11 mouse cellular contexts compared by ENCODE assay signal in genomic region chr11:48851270-48851995, GRCm38 (mm10). TPM values are rescaled to one million over a fixed set of nuclear protein-coding genes. Genes with fewer than 3 reads are reported as not detected.
A peak's percentile ranks its signal among the peaks of the same experiment; 100 is the strongest.
DNase-seq lines count a peak whose midpoint lies in the region; ATAC-seq and TF ChIP-seq lines count a peak whose summit lies in the region.
"Had no signal": no experiment of that assay in that cellular context is flagged by ENCODE, and none has a peak within 500 bp of the region (broad histone marks: within the 10 kb centered on the region; RNA-seq: fewer than 3 reads in every experiment).

No protein-coding gene starts in this region.

- DNase-seq in hindbrain, postnatal 0 days (ENCODE audit: low spot score), result no peak
- DNase-seq in hindbrain, embryonic 14.5 days (ENCODE audit: low spot score), result no peak
- peak; percentile 94 for DNase-seq in ES-CJ7 (ENCODE audit: low read depth, low spot score)
- DNase-seq in liver, postnatal 0 days, result no peak
- no peak for DNase-seq in thymus, postnatal 25 days
- DNase-seq in left cerebral cortex, postnatal 10 days (ENCODE audit: extremely low spot score in 1 of 2, low spot score in 2 of 2), result no peak
- DNase-seq: adrenal gland, postnatal 10 days had no signal

- H3K27ac ChIP-seq in hindbrain, postnatal 0 days, result no peak overlapping the region
- no peak overlapping the region for H3K27ac ChIP-seq in hindbrain, embryonic 14.5 days
- H3K27ac ChIP-seq in liver, postnatal 0 days (ENCODE audit: low read depth), result no peak overlapping the region
- H3K27ac ChIP-seq: hindbrain, embryonic 15.5 days had no signal

- no peak overlapping the region for H3K4me2 ChIP-seq in hindbrain, postnatal 0 days (ENCODE audit: low read depth, low read length)
- no peak overlapping the region for H3K4me2 ChIP-seq in hindbrain, embryonic 14.5 days (replicated peaks)
- no peak overlapping the region for H3K4me2 ChIP-seq in liver, postnatal 0 days (ENCODE audit: low read depth, low read length)

- intact Hi-C loops in left cerebral cortex, postnatal 10 days (cut with DNase I), result no loop called here

- H3K9ac ChIP-seq in hindbrain, postnatal 0 days (replicated peaks; ENCODE audit: low read length), result no peak overlapping the region
- H3K9ac ChIP-seq in hindbrain, embryonic 14.5 days, result no peak overlapping the region
- H3K9ac ChIP-seq in liver, postnatal 0 days (replicated peaks), result no peak overlapping the region
- H3K9ac ChIP-seq: hindbrain, embryonic 15.5 days had no signal

- TF ChIP-seq CTCF in hindbrain, postnatal 0 days (IDR thresholded peaks at IDR 0.05; ENCODE audit: low read depth), result peak; percentile 39
- TF ChIP-seq CTCF in liver, postnatal 0 days (IDR thresholded peaks at IDR 0.05; ENCODE audit: low read depth), result peak; percentile 55

- no peaks in the 10 kb centered on the region for H3K27me3 ChIP-seq in hindbrain, postnatal 0 days (ENCODE audit: insufficient read depth, low read length)
- 0 out of 2 replicates have a peak, but pooled peaks cover 3% of the 10 kb centered on the region for H3K27me3 ChIP-seq in hindbrain, embryonic 14.5 days (ENCODE audit: control insufficient read depth, insufficient read depth, low read length)
- peaks cover 9% of the 10 kb centered on the region for H3K27me3 ChIP-seq in megakaryocyte, embryonic 14.5 days (replicated peaks)
- H3K27me3 ChIP-seq in liver, postnatal 0 days (ENCODE audit: insufficient read depth, low read length), result no peaks in the 10 kb centered on the region
- H3K27me3 ChIP-seq: hindbrain, embryonic 15.5 days had no signal

- WGBS in hindbrain, postnatal 0 days, result 79% methylated on average over 4 of the region's 4 CpGs
- WGBS in hindbrain, embryonic 14.5 days, result 85% methylated on average over 4 of the region's 4 CpGs
- WGBS in liver, postnatal 0 days (ENCODE audit: insufficient replicate concordance), result 76% methylated on average over 4 of the region's 4 CpGs

- H3K9me3 ChIP-seq in hindbrain, postnatal 0 days (ENCODE audit: low read length), result no peaks in the 10 kb centered on the region
- H3K9me3 ChIP-seq in hindbrain, embryonic 14.5 days (ENCODE audit: control insufficient read depth, low read length), result no peaks in the 10 kb centered on the region
- H3K9me3 ChIP-seq in megakaryocyte, embryonic 14.5 days, result peaks cover 8% of the 10 kb centered on the region
- no peaks in the 10 kb centered on the region for H3K9me3 ChIP-seq in liver, postnatal 0 days (ENCODE audit: low read length)
- H3K9me3 ChIP-seq: hindbrain, embryonic 15.5 days had no signal

- ATAC-seq in hindbrain, postnatal 0 days, result no peak
- no peak for ATAC-seq in hindbrain, embryonic 14.5 days (ENCODE audit: low FRiP score)
- no peak for ATAC-seq in megakaryocyte, adult 5-6 weeks (ENCODE audit: poor library complexity, severe bottlenecking)
- ATAC-seq in liver, postnatal 0 days, result no peak

- H3K4me3 ChIP-seq in hindbrain, postnatal 0 days (ENCODE audit: low read length), result no peak overlapping the region
- H3K4me3 ChIP-seq in hindbrain, embryonic 14.5 days (replicated peaks; ENCODE audit: low read length), result no peak overlapping the region
- peak overlapping the region; percentile 38 for H3K4me3 ChIP-seq in megakaryocyte, embryonic 14.5 days (replicated peaks)
- H3K4me3 ChIP-seq in liver, postnatal 0 days (ENCODE audit: low read depth, low read length), result no peak overlapping the region

- peaks cover 7% of the 10 kb centered on the region for H3K4me1 ChIP-seq in hindbrain, postnatal 0 days (ENCODE audit: insufficient read depth, low read length)
- peaks cover 19% of the 10 kb centered on the region for H3K4me1 ChIP-seq in hindbrain, embryonic 14.5 days (replicated peaks; ENCODE audit: control insufficient read depth, insufficient read depth, low read length)
- peaks cover 62% of the 10 kb centered on the region for H3K4me1 ChIP-seq in megakaryocyte, embryonic 14.5 days
- peaks cover 21% of the 10 kb centered on the region for H3K4me1 ChIP-seq in liver, postnatal 0 days (ENCODE audit: insufficient read depth)

- no peak for TF ChIP-seq EP300 in liver, postnatal 0 days (IDR thresholded peaks at IDR 0.05; ENCODE audit: low read depth)

- H3K36me3 ChIP-seq in hindbrain, postnatal 0 days (ENCODE audit: insufficient read depth, low read length), result no peaks in the 10 kb centered on the region
- H3K36me3 ChIP-seq in hindbrain, embryonic 14.5 days (replicated peaks; ENCODE audit: control insufficient read depth, insufficient read depth), result no peaks in the 10 kb centered on the region
- peaks cover 8% of the 10 kb centered on the region for H3K36me3 ChIP-seq in megakaryocyte, embryonic 14.5 days (replicated peaks; ENCODE audit: low read length)
- H3K36me3 ChIP-seq in liver, postnatal 0 days (replicated peaks; ENCODE audit: insufficient read depth, low read length), result no peaks in the 10 kb centered on the region
- H3K36me3 ChIP-seq: hindbrain, embryonic 15.5 days had no signal

RNA-seq across cellular contexts. Expression of gene Irgm1, which starts 20.1 kb away (rescaled TPM):
- 5.8 and 6.0 TPM in 2 replicates for total RNA-seq in hindbrain, postnatal 0 days (2014; rRNA removed)
- polyA plus RNA-seq in hindbrain, postnatal 0 days (2015; fragmentation: Nextera tagmentation; extraction: Ambion mirVana), result 6.3 and 8.2 TPM in 2 replicates
- polyA plus RNA-seq in hindbrain, embryonic 14.5 days (2014; fragmentation: Nextera tagmentation; extraction: Ambion mirVana), result 4.0 and 4.2 TPM in 2 replicates
- 5.0 TPM in 1 of 2 replicates, not detected in the other for polyA plus RNA-seq in megakaryocyte, embryonic 14.5 days (2012; ENCODE audit: insufficient read depth, low replicate concordance)
- total RNA-seq in megakaryocyte, adult 5-6 weeks (2015), result 59.0 and 67.2 TPM in 2 replicates
- total RNA-seq in megakaryocyte, adult 5-6 weeks (2017), result 54.1 and 62.0 TPM in 2 replicates
- 42.7 and 44.1 TPM in 2 replicates for polyA plus RNA-seq in liver, postnatal 0 days (2015; fragmentation: Nextera tagmentation; extraction: Ambion mirVana)
- 1 to 10 TPM; 2.8 to 3.6 TPM for total RNA-seq in left cerebral cortex, postnatal 10 days (2021)

RNA-seq across cellular contexts. Expression of gene Gm12184, which starts 25.0 kb away (rescaled TPM):
- 20.1 and 26.4 TPM in 2 replicates for total RNA-seq in hindbrain, postnatal 0 days (2014; rRNA removed)
- polyA plus RNA-seq in hindbrain, postnatal 0 days (2015; fragmentation: Nextera tagmentation; extraction: Ambion mirVana), result 5.7 and 6.0 TPM in 2 replicates
- polyA plus RNA-seq in hindbrain, embryonic 14.5 days (2014; fragmentation: Nextera tagmentation; extraction: Ambion mirVana), result 1.6 and 2.4 TPM in 2 replicates
- polyA plus RNA-seq in megakaryocyte, embryonic 14.5 days (2012; ENCODE audit: insufficient read depth, low replicate concordance), result 18.6 and 145 TPM in 2 replicates
- total RNA-seq in megakaryocyte, adult 5-6 weeks (2015), result 6.1 and 8.5 TPM in 2 replicates
- total RNA-seq in megakaryocyte, adult 5-6 weeks (2017), result 4.6 and 12.1 TPM in 2 replicates
- polyA plus RNA-seq in liver, postnatal 0 days (2015; fragmentation: Nextera tagmentation; extraction: Ambion mirVana), result 4.9 and 5.0 TPM in 2 replicates
- total RNA-seq in left cerebral cortex, postnatal 10 days (2021), result 1 to 10 TPM in 1 of 2 experiments, under 1 TPM in 1; 0.75 to 1.6 TPM

RNA-seq across cellular contexts. Expression of gene Trim7, which starts 25.5 kb away (rescaled TPM):
- 4.0 and 7.7 TPM in 2 replicates for total RNA-seq in hindbrain, postnatal 0 days (2014; rRNA removed)
- 3.7 TPM in 2 replicates for polyA plus RNA-seq in hindbrain, postnatal 0 days (2015; fragmentation: Nextera tagmentation; extraction: Ambion mirVana)
- polyA plus RNA-seq in hindbrain, embryonic 14.5 days (2014; fragmentation: Nextera tagmentation; extraction: Ambion mirVana), result 1.7 and 2.5 TPM in 2 replicates
- polyA plus RNA-seq in megakaryocyte, embryonic 14.5 days (2012; ENCODE audit: insufficient read depth, low replicate concordance), result 1.6 and 5.7 TPM in 2 replicates
- 0.51 and 0.68 TPM in 2 replicates for total RNA-seq in megakaryocyte, adult 5-6 weeks (2015)
- 0.18 and 0.57 TPM in 2 replicates for total RNA-seq in megakaryocyte, adult 5-6 weeks (2017)
- 0.48 and 0.52 TPM in 2 replicates for polyA plus RNA-seq in liver, postnatal 0 days (2015; fragmentation: Nextera tagmentation; extraction: Ambion mirVana)
- 1 to 10 TPM; 3.0 to 3.1 TPM for total RNA-seq in left cerebral cortex, postnatal 10 days (2021)

RNA-seq across cellular contexts. Expression of gene Trim41, which starts 34.3 kb away (rescaled TPM):
- total RNA-seq in hindbrain, postnatal 0 days (2014; rRNA removed), result 42.1 and 43.3 TPM in 2 replicates
- 5.5 and 7.1 TPM in 2 replicates for polyA plus RNA-seq in hindbrain, postnatal 0 days (2015; fragmentation: Nextera tagmentation; extraction: Ambion mirVana)
- polyA plus RNA-seq in hindbrain, embryonic 14.5 days (2014; fragmentation: Nextera tagmentation; extraction: Ambion mirVana), result 4.6 and 5.6 TPM in 2 replicates
- 18.6 and 56.2 TPM in 2 replicates for polyA plus RNA-seq in megakaryocyte, embryonic 14.5 days (2012; ENCODE audit: insufficient read depth, low replicate concordance)
- total RNA-seq in megakaryocyte, adult 5-6 weeks (2015), result 11.8 and 13.6 TPM in 2 replicates
- total RNA-seq in megakaryocyte, adult 5-6 weeks (2017), result 39.2 and 43.7 TPM in 2 replicates
- 2.2 and 2.3 TPM in 2 replicates for polyA plus RNA-seq in liver, postnatal 0 days (2015; fragmentation: Nextera tagmentation; extraction: Ambion mirVana)
- 10 to 100 TPM; 44.0 to 48.2 TPM for total RNA-seq in left cerebral cortex, postnatal 10 days (2021)

RNA-seq across cellular contexts. Expression of gene Gm5431, which starts 50.6 kb away (rescaled TPM):
- 0.10 and 0.18 TPM in 2 replicates for total RNA-seq in hindbrain, postnatal 0 days (2014; rRNA removed)
- polyA plus RNA-seq in hindbrain, postnatal 0 days (2015; fragmentation: Nextera tagmentation; extraction: Ambion mirVana), result 0.08 and 0.28 TPM in 2 replicates
- 0.16 and 0.74 TPM in 2 replicates for polyA plus RNA-seq in hindbrain, embryonic 14.5 days (2014; fragmentation: Nextera tagmentation; extraction: Ambion mirVana)
- 0.45 TPM in 1 of 2 replicates, not detected in the other for polyA plus RNA-seq in megakaryocyte, embryonic 14.5 days (2012; ENCODE audit: insufficient read depth, low replicate concordance)
- total RNA-seq in megakaryocyte, adult 5-6 weeks (2015), result 13.1 and 15.9 TPM in 2 replicates
- total RNA-seq in megakaryocyte, adult 5-6 weeks (2017), result 12.0 and 15.0 TPM in 2 replicates
- 0.66 and 0.86 TPM in 2 replicates for polyA plus RNA-seq in liver, postnatal 0 days (2015; fragmentation: Nextera tagmentation; extraction: Ambion mirVana)
- total RNA-seq in left cerebral cortex, postnatal 10 days (2021), result under 1 TPM; 0.28 to 0.43 TPM
- polyA plus RNA-seq: heart, embryonic 14.5 days had no signal
